Mouse (Mus musculus) MEL (cell line): ENCODE measurements around the gene Pidd1. TPM values are rescaled to one million over a fixed set of nuclear protein-coding genes. Genes with fewer than 3 reads are reported as not detected.

Source experiments
- DNase-seq: peaks from one replicate; pipeline ENCODE4 v3.0.0; 2011; ENCODE audit warnings: low read depth, low spot score
- H3K27ac ChIP-seq: 2 replicates; pipeline ENCODE4 v1.5.1; 2012; ENCODE audit warnings: low read depth, mild to moderate bottlenecking, control low read depth, low read length, moderate library complexity; ENCODE audit not compliant: control insufficient read depth
- H3K27me3 ChIP-seq, 2 experiments: fragments of 150-350 bp in 1 of 2; sonication (generic) in 1 of 2; 2 replicates each; pipeline ENCODE4 v1.6.1; 2012; ENCODE audit warnings: low read length in 2 of 2, mild to moderate bottlenecking in 2 of 2, improper control_type of control experiment in 1 of 2, moderate library complexity in 1 of 2; ENCODE audit not compliant: insufficient read depth in 2 of 2, control insufficient read depth in 1 of 2
- H3K36me3 ChIP-seq, 2 experiments: 2 replicates each; pipeline ENCODE4 v1.6.1; 2012 to 2014; ENCODE audit warnings: low read length in 2 of 2, improper control_type of control experiment in 1 of 2, inconsistent platforms in 1 of 2, mild to moderate bottlenecking in 1 of 2; ENCODE audit not compliant: insufficient read depth in 2 of 2, control insufficient read depth in 1 of 2
- H3K4me1 ChIP-seq, 2 experiments: fragments of 150-350 bp in 1 of 2; sonication (generic) in 1 of 2; 2 replicates each; pipeline ENCODE4 v1.6.1; 2012; ENCODE audit warnings: low read length in 2 of 2, improper control_type of control experiment in 1 of 2, mild to moderate bottlenecking in 1 of 2; ENCODE audit not compliant: insufficient read depth in 2 of 2, control insufficient read depth in 1 of 2
- H3K4me3 ChIP-seq, 2 experiments: fragments of 150-350 bp in 1 of 2; sonication (generic) in 1 of 2; 2 replicates each; pipeline ENCODE4 v1.5.1; 2012; ENCODE audit warnings: low read depth in 2 of 2, low read length in 2 of 2, mild to moderate bottlenecking in 2 of 2, moderate library complexity in 2 of 2, control low read depth in 1 of 2, improper control_type of control experiment in 1 of 2; ENCODE audit not compliant: control insufficient read depth in 1 of 2, insufficient read depth in 1 of 2
- H3K79me2 ChIP-seq: 2 replicates; pipeline ENCODE4 v1.6.1; 2012; ENCODE audit warnings: mild to moderate bottlenecking, low read length, moderate library complexity; ENCODE audit not compliant: control insufficient read depth, poor library complexity, insufficient read depth
- H3K9ac ChIP-seq: 2 replicates; pipeline ENCODE4 v1.6.1; 2012; ENCODE audit warnings: low read depth, mild to moderate bottlenecking, control low read depth, low read length, moderate library complexity; ENCODE audit not compliant: control insufficient read depth, poor library complexity, severe bottlenecking
- H3K9me3 ChIP-seq: fragments of 150-350 bp; sonication (generic); replicated peaks from 2 replicates; pipeline ENCODE4 v1.6.1; 2012; ENCODE audit warnings: mild to moderate bottlenecking, low read length, improper control_type of control experiment, moderate library complexity; ENCODE audit not compliant: insufficient read depth
- EP300 ChIP-seq, 2 experiments: IDR thresholded peaks; 2 replicates each; pipeline ENCODE4 v1.6.1; 2011; ENCODE audit warnings: improper control_type of control experiment in 2 of 2, low read length in 2 of 2, low read depth in 1 of 2, mild to moderate bottlenecking in 1 of 2
- HCFC1 ChIP-seq: IDR thresholded peaks from 2 replicates; pipeline ENCODE4 v1.6.1; 2012; ENCODE audit warnings: low read depth, mild to moderate bottlenecking, inconsistent platforms, low read length, improper control_type of control experiment, moderate library complexity
- MAX ChIP-seq: IDR thresholded peaks from 2 replicates; pipeline ENCODE4 v1.6.1; 2011; ENCODE audit warnings: low read length, improper control_type of control experiment
- MXI1 ChIP-seq: IDR thresholded peaks from 2 replicates; pipeline ENCODE4 v1.6.1; 2011; ENCODE audit warnings: mild to moderate bottlenecking, low read depth, low read length, improper control_type of control experiment
- MYB ChIP-seq: IDR thresholded peaks from 2 replicates; pipeline ENCODE4 v1.6.1; 2011; ENCODE audit warnings: mild to moderate bottlenecking, low read depth, low read length, improper control_type of control experiment
- NELFE ChIP-seq: IDR thresholded peaks from 2 replicates; pipeline ENCODE4 v1.6.1; 2011; ENCODE audit warnings: low read depth, low read length, improper control_type of control experiment
- POLR2A ChIP-seq, 2 experiments: IDR thresholded peaks; 2 replicates each; pipeline ENCODE4 v1.6.1; 2011 to 2012; ENCODE audit warnings: low read length in 2 of 2, mild to moderate bottlenecking in 2 of 2, control low read depth in 1 of 2, improper control_type of control experiment in 1 of 2, low read depth in 1 of 2, moderate library complexity in 1 of 2; ENCODE audit not compliant: control insufficient read depth in 1 of 2, insufficient read depth in 1 of 2, poor library complexity in 1 of 2
- RCOR1 ChIP-seq: IDR thresholded peaks from 2 replicates; pipeline ENCODE4 v1.6.1; 2012; ENCODE audit warnings: low read depth, mild to moderate bottlenecking, inconsistent platforms, low read length, improper control_type of control experiment
- SIN3A ChIP-seq: IDR thresholded peaks from 2 replicates; pipeline ENCODE4 v1.6.1; 2012; ENCODE audit warnings: low read length, improper control_type of control experiment, inconsistent platforms
- TAL1 ChIP-seq: IDR thresholded peaks from 2 replicates; pipeline ENCODE4 v1.6.1; 2012; ENCODE audit warnings: mild to moderate bottlenecking, inconsistent platforms, low read length, moderate library complexity, mixed read lengths
- TBP ChIP-seq: IDR thresholded peaks from 2 replicates; pipeline ENCODE4 v1.8.0; 2011; ENCODE audit warnings: low read depth, low read length, improper control_type of control experiment
- TCF12 ChIP-seq: IDR thresholded peaks from 2 replicates; pipeline ENCODE4 v1.6.1; 2014; ENCODE audit warnings: low read depth, mild to moderate bottlenecking, inconsistent platforms, low read length, improper control_type of control experiment, moderate library complexity
- UBTF ChIP-seq: IDR thresholded peaks from 2 replicates; pipeline ENCODE4 v1.6.1; 2012; ENCODE audit warnings: low read depth, mild to moderate bottlenecking, inconsistent platforms, low read length, improper control_type of control experiment, moderate library complexity, borderline replicate concordance; ENCODE audit not compliant: insufficient read depth
- USF1 ChIP-seq: IDR thresholded peaks from 2 replicates; pipeline ENCODE4 v1.6.1; 2014; ENCODE audit warnings: low read depth, mild to moderate bottlenecking, inconsistent platforms, low read length, improper control_type of control experiment, moderate library complexity
- USF2 ChIP-seq, 2 experiments: IDR thresholded peaks; 2 replicates each; pipeline ENCODE4 v1.6.1; 2011 to 2012; ENCODE audit warnings: improper control_type of control experiment in 2 of 2, low read length in 2 of 2, borderline replicate concordance in 1 of 2, inconsistent platforms in 1 of 2, low read depth in 1 of 2, mild to moderate bottlenecking in 1 of 2; ENCODE audit not compliant: insufficient read depth in 1 of 2
- ZC3H11A ChIP-seq: IDR thresholded peaks from 2 replicates; pipeline ENCODE4 v1.6.1; 2012; ENCODE audit warnings: low read depth, mild to moderate bottlenecking, inconsistent platforms, low read length, improper control_type of control experiment
- ZMIZ1 ChIP-seq: IDR thresholded peaks from 2 replicates; pipeline ENCODE4 v1.6.1; 2012; ENCODE audit warnings: low read depth, mild to moderate bottlenecking, inconsistent platforms, low read length, improper control_type of control experiment, moderate library complexity
- ZNF384 ChIP-seq: IDR thresholded peaks from 2 replicates; pipeline ENCODE4 v1.6.1; 2012; ENCODE audit warnings: low read depth, mild to moderate bottlenecking, inconsistent platforms, low read length, improper control_type of control experiment
- polyA plus RNA-seq, 2 experiments: library from polyadenylated mRNA; stranded (reverse) in 1 of 2; unstranded in 1 of 2; fragments of >175 nt in 1 of 2; fragments of >200 nt in 1 of 2; gene quantifications; 2 replicates each; pipeline versions ENCODE4 v1.2.1 to v1.2.4; 2012; ENCODE audit warnings: low replicate concordance in 2 of 2, low read depth in 1 of 2; ENCODE audit not compliant: insufficient read length in 2 of 2, insufficient read depth in 1 of 2, missing spikeins in 1 of 2
- total RNA-seq: library from RNA; depleted of rRNA; stranded (reverse); fragments of 300-350 nt; gene quantifications from 2 replicates; pipeline ENCODE4 v1.2.3, GENCODE M21; 2012

Pidd1 gene
- total and polyA plus RNA-seq, 3 experiments, result 6.4 to 27.2 TPM; not detected in 1

DNA sequence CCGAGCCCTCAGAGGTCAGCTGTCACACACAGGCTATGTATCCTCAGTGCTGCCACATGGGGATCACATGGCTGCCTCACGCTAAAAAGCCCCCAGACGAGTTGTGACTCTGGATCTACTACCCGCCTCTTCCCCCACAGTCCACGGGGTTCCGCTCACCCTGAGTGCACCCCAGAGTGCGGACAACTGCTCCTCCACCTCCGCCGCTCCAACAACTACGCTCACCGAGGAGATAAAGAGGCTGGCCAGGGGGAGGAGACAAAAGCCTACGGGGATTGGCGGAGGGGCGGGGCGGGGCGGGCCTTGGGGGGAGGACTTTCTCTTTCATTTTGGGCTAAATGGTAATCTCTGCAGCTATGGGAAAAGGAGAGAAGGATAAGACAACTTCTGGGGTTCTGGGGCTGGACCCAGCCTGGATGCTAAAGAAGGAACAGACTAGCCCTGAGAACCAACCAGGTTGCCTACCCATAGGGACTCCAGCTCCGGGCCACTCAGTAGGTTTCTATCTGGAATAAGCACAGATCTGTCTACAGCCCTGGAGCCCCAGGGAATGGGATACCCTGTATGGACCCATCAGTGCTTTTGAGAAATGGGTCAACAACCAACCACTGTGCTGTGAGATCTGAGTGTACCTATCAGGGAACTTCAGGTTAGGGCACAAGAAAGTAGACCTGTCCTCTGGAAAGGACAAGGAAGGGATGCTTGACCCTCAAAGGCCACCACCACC lies 8.5 kb downstream of the Pidd1 start:
- H3K36me3 ChIP-seq, result peaks cover 0 to 20% of the 10 kb centered on the region in 2 experiments; a peak in 2 of 4 replicates
- H3K9ac ChIP-seq, result peak overlapping the region; percentile 70
- peak overlapping the region; percentile 51 to 66 for H3K4me3 ChIP-seq
- peak overlapping the region; percentile 52 for H3K27ac ChIP-seq
- DNase-seq, result peak; percentile 86
- no peaks in the 10 kb centered on the region for H3K27me3 ChIP-seq
- H3K4me1 ChIP-seq, result peaks cover 4 to 22% of the 10 kb centered on the region in 2 experiments; a peak in 3 of 4 replicates
- H3K79me2 ChIP-seq, result peaks cover 28% of the 10 kb centered on the region
- no peaks in the 10 kb centered on the region for H3K9me3 ChIP-seq
- TF ChIP-seq TCF12, result 0 out of 2 replicates have a peak, but pooled peaks have one; percentile 38
- TF ChIP-seq TBP, result peak; percentile 14; the same call in 1 of the 2 replicates
- peak; percentile 53 to 78; a peak in 2 of 4 replicates for TF ChIP-seq POLR2A (IDR thresholded peaks at IDR 0.05; ENCODE audit: control insufficient read depth in 1 of 2, insufficient read depth in 1 of 2, low read depth in 1 of 2, low read length in 2 of 2, poor library complexity in 1 of 2)
- TF ChIP-seq ZMIZ1, result 0 out of 2 replicates have a peak, but pooled peaks have one; percentile 57
- TF ChIP-seq MXI1, result peak; percentile 76
- TF ChIP-seq MYB, result no peak
- TF ChIP-seq HCFC1, result peak; percentile 48; the same call in 1 of the 2 replicates
- peak; percentile 38; the same call in 1 of the 2 replicates for TF ChIP-seq USF1
- no peak for TF ChIP-seq USF2 (IDR thresholded peaks at IDR 0.05; ENCODE audit: borderline replicate concordance in 1 of 2, insufficient read depth in 1 of 2, low read depth in 1 of 2, low read length in 2 of 2)
- TF ChIP-seq MAX, result peak; percentile 39; the same call in 1 of the 2 replicates
- no peak for TF ChIP-seq TAL1
- no peak for TF ChIP-seq UBTF
- TF ChIP-seq NELFE, result peak; percentile 61
- TF ChIP-seq SIN3A, result peak; percentile 75
- 0 out of 4 replicates have a peak, but pooled peaks of 1 of the 2 experiments have one; percentile 8 for TF ChIP-seq EP300 (IDR thresholded peaks at IDR 0.05; ENCODE audit: low read depth in 1 of 2, low read length in 2 of 2)

DNA sequence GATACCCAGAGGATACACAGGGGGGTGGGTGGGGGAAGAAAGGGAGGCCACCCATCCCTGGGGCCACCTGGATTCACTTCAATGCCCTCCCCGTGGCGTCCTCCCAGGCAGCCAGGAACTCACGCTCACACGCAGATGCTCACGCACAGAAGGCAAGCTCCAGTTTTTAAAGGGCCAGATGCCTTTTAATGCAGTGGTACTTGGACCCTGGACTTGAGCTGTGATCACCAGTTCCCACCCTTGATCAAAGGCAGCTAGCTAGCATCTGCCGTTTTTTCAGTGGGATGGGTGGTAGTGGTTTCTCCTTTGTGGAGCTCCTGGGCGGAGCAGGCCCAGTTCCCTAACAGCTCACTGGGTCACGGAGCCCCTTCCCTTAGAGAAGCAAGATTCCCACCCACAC lies 9.4 kb downstream of the Pidd1 start:
- Histone ChIP-seq H3K4me1 (peaks cover 4 to 22% of the 10 kb centered on the region in 2 experiments; a peak in 3 of 4 replicates), H3K27me3 (no peaks in the 10 kb centered on the region), H3K79me2 (peaks cover 28% of the 10 kb centered on the region), H3K4me3 (peak overlapping the region; percentile 51 to 66; a peak in 3 of 4 replicates), H3K9me3 (no peaks in the 10 kb centered on the region), H3K36me3 (peaks cover 0 to 20% of the 10 kb centered on the region in 2 experiments; a peak in 2 of 4 replicates), H3K27ac (no peak overlapping the region), H3K9ac (peak overlapping the region; percentile 70)
- TF ChIP-seq ZNF384, result no peak
- no peak for TF ChIP-seq USF1
- no peak for TF ChIP-seq ZMIZ1
- TF ChIP-seq RCOR1, result no peak
- TF ChIP-seq EP300 (IDR thresholded peaks at IDR 0.05; ENCODE audit: low read depth in 1 of 2, low read length in 2 of 2), result no peak
- no peak for TF ChIP-seq ZC3H11A
- DNase-seq, result no peak
